Mouse (Mus musculus): ENCODE results near the gene Gls2. TPM values are rescaled to one million over a fixed set of nuclear protein-coding genes. Genes with fewer than 3 reads are reported as not detected.
"Not testable (repeated sequence)": the region's sequence is repeated elsewhere in the genome, so short reads cannot be mapped to it uniquely, and the experiment has no call there.

The Gls2 gene
- polyA plus RNA-seq (2012; rRNA removed) = 1.5 and 2.4 TPM in 2 replicates

- WGBS = 1% methylated on average over 46 of the region's 46 CpGs
- Histone ChIP-seq H3K4me3 (replicated peaks; ENCODE audit: extremely low read depth, low read depth, low read length) (peak within 1 kb of the TSS; percentile 80), H3K4me1 (ENCODE audit: control insufficient read depth, insufficient read depth, low read length) (peaks cover 4% of the 10 kb centered on the region)
- peak; percentile 97 for DNase-seq
- TF ChIP-seq CTCF (IDR thresholded peaks at IDR 0.05; ENCODE audit: insufficient read depth, low read length) = no peak
- peak; percentile 62; the same call in 1 of the 2 replicates for TF ChIP-seq POLR2A (IDR thresholded peaks at IDR 0.05; ENCODE audit: borderline replicate concordance, extremely low read depth, low read depth, low read length)
These were observed at the start of gene Gls2 for GRCm38 (mm10) chr10:128194024-128194550. Gene Gls2 (plus strand): TSS chr10:128194457.

DNA sequence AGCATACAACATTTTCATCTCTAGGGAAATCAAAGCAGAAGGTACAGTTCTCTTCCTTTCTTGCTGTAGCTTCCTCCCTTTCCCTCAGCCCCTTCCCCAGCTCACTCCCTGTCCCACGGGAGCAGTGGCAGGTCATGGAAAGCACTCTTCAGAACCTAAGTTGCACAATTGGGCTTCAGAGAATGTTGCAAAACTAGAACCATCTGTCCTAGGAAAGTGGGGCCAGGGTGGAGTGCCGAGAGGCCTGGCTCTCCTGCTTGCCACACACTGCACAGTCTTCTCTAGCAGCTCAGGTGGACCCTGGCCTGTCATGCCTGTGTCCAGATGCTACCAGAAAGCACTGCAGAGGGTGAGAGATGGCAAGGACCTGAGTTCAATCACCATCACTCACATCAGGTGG is 49.3 kb upstream of the Gls2 start:
- WGBS = 49% methylated on average over 2 of the region's 2 CpGs
- no peak for DNase-seq
- TF ChIP-seq POLR2A (IDR thresholded peaks at IDR 0.05; ENCODE audit: borderline replicate concordance, extremely low read depth, low read depth, low read length) (no peak), CTCF (IDR thresholded peaks at IDR 0.05; ENCODE audit: insufficient read depth, low read length) (no peak)
- Histone ChIP-seq H3K4me3 (replicated peaks; ENCODE audit: extremely low read depth, low read depth, low read length) (no peak overlapping the region), H3K4me1 (ENCODE audit: control insufficient read depth, insufficient read depth, low read length) (peaks cover 6% of the 10 kb centered on the region)

- DNase-seq = no peak
- WGBS = 71% methylated on average over 5 of the region's 5 CpGs
- H3K4me1 ChIP-seq (ENCODE audit: control insufficient read depth, insufficient read depth, low read length) = peaks cover 11% of the 10 kb centered on the region
- H3K4me3 ChIP-seq (replicated peaks; ENCODE audit: extremely low read depth, low read depth, low read length) = no peak overlapping the region
- no peak for TF ChIP-seq CTCF (IDR thresholded peaks at IDR 0.05; ENCODE audit: insufficient read depth, low read length)
- TF ChIP-seq POLR2A (IDR thresholded peaks at IDR 0.05; ENCODE audit: borderline replicate concordance, extremely low read depth, low read depth, low read length) = no peak
These were observed 45.4 kb upstream of the Gls2 start for GRCm38 (mm10) chr10:128148789-128149365.

DNA sequence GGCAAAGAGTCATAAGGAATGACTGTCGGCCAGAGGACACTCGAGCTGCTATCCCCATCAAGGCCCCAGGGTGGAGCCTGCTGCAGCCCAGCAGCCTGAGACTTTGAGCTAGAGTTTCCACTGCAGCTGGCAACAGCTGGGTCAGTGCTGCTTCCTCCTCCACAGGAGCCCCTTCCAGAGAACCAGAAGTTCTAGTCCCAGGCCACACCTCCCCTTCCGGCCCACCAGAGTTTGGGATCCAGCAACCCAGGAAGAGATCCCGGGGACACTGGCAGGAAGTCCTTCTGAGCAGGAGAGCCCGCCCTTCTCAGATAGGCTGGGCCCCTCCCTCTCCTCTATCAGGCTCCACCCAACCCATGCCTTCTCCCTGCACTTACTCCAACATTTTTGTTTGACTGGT is 44.7 kb upstream of the Gls2 start:
- Histone ChIP-seq H3K4me1 (ENCODE audit: control insufficient read depth, insufficient read depth, low read length) (peaks cover 11% of the 10 kb centered on the region), H3K4me3 (replicated peaks; ENCODE audit: extremely low read depth, low read depth, low read length) (peak overlapping the region; percentile 6)
- DNase-seq = peak; percentile 69

DNA sequence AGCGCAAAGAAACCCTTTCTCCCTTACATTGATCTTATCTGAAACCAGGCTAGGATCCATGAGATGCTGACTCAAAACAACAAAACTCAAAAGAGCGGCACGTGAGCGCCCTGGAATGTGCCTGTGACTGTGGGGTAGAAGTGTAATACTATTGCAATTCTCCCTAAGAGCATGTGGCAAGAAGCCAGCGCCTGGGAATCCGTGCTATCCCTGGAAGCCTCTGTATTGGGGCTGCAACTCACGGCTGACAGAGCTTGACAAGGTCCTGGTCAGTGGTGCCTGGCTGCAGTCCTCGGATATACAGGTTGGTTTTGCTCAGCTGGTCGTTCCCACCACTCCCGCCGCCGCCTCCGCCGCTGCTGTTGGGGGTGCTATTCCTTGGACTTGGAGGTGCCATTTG is 43.3 kb upstream of the Gls2 start:
- H3K4me3 ChIP-seq (replicated peaks; ENCODE audit: extremely low read depth, low read depth, low read length) = no peak overlapping the region
- 67% methylated on average over 14 of the region's 14 CpGs for WGBS
- TF ChIP-seq CTCF (IDR thresholded peaks at IDR 0.05; ENCODE audit: insufficient read depth, low read length) (no peak), POLR2A (IDR thresholded peaks at IDR 0.05; ENCODE audit: borderline replicate concordance, extremely low read depth, low read depth, low read length) (no peak)
- DNase-seq = peak; percentile 49
- H3K4me1 ChIP-seq (ENCODE audit: control insufficient read depth, insufficient read depth, low read length) = peaks cover 6% of the 10 kb centered on the region

More for the DNA sequence above, 44.7 kb upstream of the Gls2 start:
- TF ChIP-seq CTCF (IDR thresholded peaks at IDR 0.05; ENCODE audit: insufficient read depth, low read length) (peak; percentile 53), POLR2A (IDR thresholded peaks at IDR 0.05; ENCODE audit: borderline replicate concordance, extremely low read depth, low read depth, low read length) (peak; percentile 44; the same call in 1 of the 2 replicates)
- 0% methylated on average over 5 of the region's 5 CpGs for WGBS

DNA sequence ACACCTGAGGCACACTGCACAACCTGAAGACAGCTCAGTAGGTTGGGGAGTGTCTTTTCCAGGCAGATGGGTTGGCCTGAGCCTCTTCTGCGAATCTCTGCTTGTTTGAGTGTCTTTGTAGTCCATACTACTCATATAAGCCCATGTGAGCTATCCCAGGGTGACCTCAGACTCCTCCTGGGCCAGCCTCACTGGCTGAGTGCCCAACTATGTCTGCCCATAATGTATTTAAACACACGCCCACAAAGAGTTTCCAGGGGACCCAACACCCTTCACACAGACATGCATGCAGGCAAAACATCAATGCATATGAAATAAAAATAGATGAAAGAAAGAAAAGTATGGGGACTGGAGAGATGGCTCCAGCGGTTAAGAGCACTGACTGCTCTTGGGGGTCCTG is 40.3 kb upstream of the Gls2 start:
- no peak for TF ChIP-seq POLR2A (IDR thresholded peaks at IDR 0.05; ENCODE audit: borderline replicate concordance, extremely low read depth, low read depth, low read length)
- no peak for TF ChIP-seq CTCF (IDR thresholded peaks at IDR 0.05; ENCODE audit: insufficient read depth, low read length)
- WGBS = 53% methylated on average over 3 of the region's 3 CpGs
- Histone ChIP-seq H3K4me3 (replicated peaks; ENCODE audit: extremely low read depth, low read depth, low read length) (no peak overlapping the region), H3K4me1 (ENCODE audit: control insufficient read depth, insufficient read depth, low read length) (peaks cover 6% of the 10 kb centered on the region; the same call in 1 of the 2 replicates)
- DNase-seq = no peak

GRCm38 (mm10) chr10:128165726-128166125 is 28.5 kb upstream of the Gls2 start:
- peaks cover 15% of the 10 kb centered on the region; the same call in 1 of the 2 replicates for H3K4me1 ChIP-seq (ENCODE audit: control insufficient read depth, insufficient read depth, low read length)
- not testable (repeated sequence) for DNase-seq; H3K4me3 ChIP-seq (replicated peaks; ENCODE audit: extremely low read depth, low read depth, low read length)
- WGBS = 54% methylated on average over 2 of the region's 3 CpGs

- WGBS = 34% methylated on average over 6 of the region's 6 CpGs
- DNase-seq = no peak
- no peak overlapping the region for H3K4me3 ChIP-seq (replicated peaks; ENCODE audit: extremely low read depth, low read depth, low read length)
- peaks cover 15% of the 10 kb centered on the region; the same call in 1 of the 2 replicates for H3K4me1 ChIP-seq (ENCODE audit: control insufficient read depth, insufficient read depth, low read length)
- TF ChIP-seq POLR2A (IDR thresholded peaks at IDR 0.05; ENCODE audit: borderline replicate concordance, extremely low read depth, low read depth, low read length) (no peak), CTCF (IDR thresholded peaks at IDR 0.05; ENCODE audit: insufficient read depth, low read length) (no peak)
These were observed 27.2 kb upstream of the Gls2 start for GRCm38 (mm10) chr10:128167091-128167490.

GRCm38 (mm10) chr10:128171348-128171747 is 22.9 kb upstream of the Gls2 start:
- H3K4me1 ChIP-seq (ENCODE audit: control insufficient read depth, insufficient read depth, low read length) = peaks cover 15% of the 10 kb centered on the region; the same call in 1 of the 2 replicates
- not testable (repeated sequence) for DNase-seq; H3K4me3 ChIP-seq (replicated peaks; ENCODE audit: extremely low read depth, low read depth, low read length)
- WGBS = 95% methylated on average over 10 of the region's 10 CpGs

- H3K4me1 ChIP-seq (ENCODE audit: control insufficient read depth, insufficient read depth, low read length) = peaks cover 5% of the 10 kb centered on the region; the same call in 1 of the 2 replicates
- H3K4me3 ChIP-seq (replicated peaks; ENCODE audit: extremely low read depth, low read depth, low read length) = no peak overlapping the region
- no peak for TF ChIP-seq POLR2A (IDR thresholded peaks at IDR 0.05; ENCODE audit: borderline replicate concordance, extremely low read depth, low read depth, low read length)
- TF ChIP-seq CTCF (IDR thresholded peaks at IDR 0.05; ENCODE audit: insufficient read depth, low read length) = no peak
- WGBS = 5% methylated on average over 3 of the region's 3 CpGs
- no peak for DNase-seq
These were observed 19.0 kb upstream of the Gls2 start for GRCm38 (mm10) chr10:128175302-128175701.

Data from lung, adult 2 months (tissue).